Mouse (Mus musculus): ENCODE data around the gene Plcb1. TPM values are rescaled to one million over a fixed set of nuclear protein-coding genes. Genes with fewer than 3 reads are reported as not detected.
A peak's percentile ranks its signal among the peaks of the same experiment; 100 is the strongest.

Gene Plcb1
- polyA plus RNA-seq, 1 experiment from 2014 or later, result 72.8 TPM

- Histone ChIP-seq H3K4me1 (replicated peaks; ENCODE audit: control insufficient read depth, insufficient read depth, low read length) (no peaks in the 10 kb centered on the region), H3K4me2 (replicated peaks) (no peak overlapping the region), H3K27me3 (ENCODE audit: control insufficient read depth, insufficient read depth, low read length) (no peaks in the 10 kb centered on the region), H3K4me3 (replicated peaks; ENCODE audit: low read length) (no peak overlapping the region), H3K27ac (no peak overlapping the region), H3K9me3 (ENCODE audit: control insufficient read depth, low read length) (no peaks in the 10 kb centered on the region), H3K9ac (no peak overlapping the region), H3K36me3 (replicated peaks; ENCODE audit: control insufficient read depth, insufficient read depth) (no peaks in the 10 kb centered on the region)
- no peak for DNase-seq (ENCODE audit: low spot score)
- 0 out of 2 replicates have a peak, but pooled peaks have one; percentile 40 for ATAC-seq (ENCODE audit: low FRiP score)
- WGBS, result 76% methylated on average over 11 of the region's 11 CpGs
These were observed 418.6 kb downstream of the Plcb1 start for GRCm38 (mm10) chr2:135204141-135205120.

- H3K4me1 ChIP-seq (replicated peaks; ENCODE audit: control insufficient read depth, insufficient read depth, low read length), result no peaks in the 10 kb centered on the region
- H3K27me3 ChIP-seq (ENCODE audit: control insufficient read depth, insufficient read depth, low read length), result no peaks in the 10 kb centered on the region
- DNase-seq (ENCODE audit: low spot score), result no peak
- no peak overlapping the region for H3K4me2 ChIP-seq (replicated peaks)
- H3K27ac ChIP-seq, result no peak overlapping the region
- 95% methylated on average over 1 of the region's 1 CpGs for WGBS
- H3K9ac ChIP-seq, result no peak overlapping the region
- H3K9me3 ChIP-seq (ENCODE audit: control insufficient read depth, low read length), result no peaks in the 10 kb centered on the region
- no peak overlapping the region for H3K4me3 ChIP-seq (replicated peaks; ENCODE audit: low read length)
- no peak for ATAC-seq (ENCODE audit: low FRiP score)
- H3K36me3 ChIP-seq (replicated peaks; ENCODE audit: control insufficient read depth, insufficient read depth), result no peaks in the 10 kb centered on the region
These were observed 423.0 kb downstream of the Plcb1 start for GRCm38 (mm10) chr2:135208890-135209289.

- Histone ChIP-seq H3K27me3 (ENCODE audit: control insufficient read depth, insufficient read depth, low read length) (no peaks in the 10 kb centered on the region), H3K36me3 (replicated peaks; ENCODE audit: control insufficient read depth, insufficient read depth) (no peaks in the 10 kb centered on the region), H3K4me2 (replicated peaks) (no peak overlapping the region), H3K9ac (no peak overlapping the region), H3K4me1 (replicated peaks; ENCODE audit: control insufficient read depth, insufficient read depth, low read length) (no peaks in the 10 kb centered on the region), H3K4me3 (replicated peaks; ENCODE audit: low read length) (no peak overlapping the region), H3K9me3 (ENCODE audit: control insufficient read depth, low read length) (no peaks in the 10 kb centered on the region), H3K27ac (no peak overlapping the region)
- 68% methylated on average over 4 of the region's 4 CpGs for WGBS
- DNase-seq (ENCODE audit: low spot score), result no peak
- no peak for ATAC-seq (ENCODE audit: low FRiP score)
These were observed 429.0 kb downstream of the Plcb1 start for GRCm38 (mm10) chr2:135214746-135215448.

GRCm38 (mm10) chr2:135219406-135219805, 433.5 kb downstream of the Plcb1 start:
- no peak overlapping the region for H3K27ac ChIP-seq
- H3K27me3 ChIP-seq (ENCODE audit: control insufficient read depth, insufficient read depth, low read length), result no peaks in the 10 kb centered on the region
- no peaks in the 10 kb centered on the region for H3K9me3 ChIP-seq (ENCODE audit: control insufficient read depth, low read length)
- no peaks in the 10 kb centered on the region for H3K4me1 ChIP-seq (replicated peaks; ENCODE audit: control insufficient read depth, insufficient read depth, low read length)
- no peak overlapping the region for H3K4me2 ChIP-seq (replicated peaks)
- no peaks in the 10 kb centered on the region for H3K36me3 ChIP-seq (replicated peaks; ENCODE audit: control insufficient read depth, insufficient read depth)
- ATAC-seq (ENCODE audit: low FRiP score), result no peak
- H3K4me3 ChIP-seq (replicated peaks; ENCODE audit: low read length), result no peak overlapping the region
- no peak overlapping the region for H3K9ac ChIP-seq
- no peak for DNase-seq (ENCODE audit: low spot score)
- 76% methylated on average over 3 of the region's 3 CpGs for WGBS

GRCm38 (mm10) chr2:135225604-135226025, 439.7 kb downstream of the Plcb1 start:
- H3K36me3 ChIP-seq (replicated peaks; ENCODE audit: control insufficient read depth, insufficient read depth), result no peaks in the 10 kb centered on the region
- no peak overlapping the region for H3K4me3 ChIP-seq (replicated peaks; ENCODE audit: low read length)
- H3K27ac ChIP-seq, result no peak overlapping the region
- no peak overlapping the region for H3K9ac ChIP-seq
- no peak for ATAC-seq (ENCODE audit: low FRiP score)
- no peak for DNase-seq (ENCODE audit: low spot score)
- 61% methylated on average over 3 of the region's 3 CpGs for WGBS
- H3K9me3 ChIP-seq (ENCODE audit: control insufficient read depth, low read length), result no peaks in the 10 kb centered on the region
- no peaks in the 10 kb centered on the region for H3K27me3 ChIP-seq (ENCODE audit: control insufficient read depth, insufficient read depth, low read length)
- H3K4me1 ChIP-seq (replicated peaks; ENCODE audit: control insufficient read depth, insufficient read depth, low read length), result no peaks in the 10 kb centered on the region; the same call in 1 of the 2 replicates
- H3K4me2 ChIP-seq (replicated peaks), result no peak overlapping the region

GRCm38 (mm10) chr2:135230262-135230661, 444.4 kb downstream of the Plcb1 start:
- Histone ChIP-seq H3K9me3 (ENCODE audit: control insufficient read depth, low read length) (no peaks in the 10 kb centered on the region), H3K27ac (no peak overlapping the region; the same call in 1 of the 2 replicates), H3K36me3 (replicated peaks; ENCODE audit: control insufficient read depth, insufficient read depth) (no peaks in the 10 kb centered on the region), H3K4me2 (replicated peaks) (no peak overlapping the region), H3K4me3 (replicated peaks; ENCODE audit: low read length) (no peak overlapping the region), H3K4me1 (replicated peaks; ENCODE audit: control insufficient read depth, insufficient read depth, low read length) (no peaks in the 10 kb centered on the region; the same call in 1 of the 2 replicates), H3K9ac (no peak overlapping the region), H3K27me3 (ENCODE audit: control insufficient read depth, insufficient read depth, low read length) (no peaks in the 10 kb centered on the region)
- ATAC-seq (ENCODE audit: low FRiP score) (no peak), DNase-seq (ENCODE audit: low spot score) (no peak)
- WGBS, result 81% methylated on average over 3 of the region's 3 CpGs

GRCm38 (mm10) chr2:135242662-135243316, 456.9 kb downstream of the Plcb1 start:
- H3K4me1 ChIP-seq (replicated peaks; ENCODE audit: control insufficient read depth, insufficient read depth, low read length), result no peaks in the 10 kb centered on the region
- no peak for ATAC-seq (ENCODE audit: low FRiP score)
- no peaks in the 10 kb centered on the region for H3K27me3 ChIP-seq (ENCODE audit: control insufficient read depth, insufficient read depth, low read length)
- DNase-seq (ENCODE audit: low spot score), result no peak
- no peaks in the 10 kb centered on the region for H3K9me3 ChIP-seq (ENCODE audit: control insufficient read depth, low read length)
- H3K4me3 ChIP-seq (replicated peaks; ENCODE audit: low read length), result no peak overlapping the region
- no peak overlapping the region for H3K9ac ChIP-seq
- no peaks in the 10 kb centered on the region for H3K36me3 ChIP-seq (replicated peaks; ENCODE audit: control insufficient read depth, insufficient read depth)
- no peak overlapping the region for H3K27ac ChIP-seq
- WGBS, result 100% methylated on average over 1 of the region's 1 CpGs
- H3K4me2 ChIP-seq (replicated peaks), result no peak overlapping the region

GRCm38 (mm10) chr2:135243764-135244163, 457.9 kb downstream of the Plcb1 start:
- DNase-seq (ENCODE audit: low spot score) (no peak), ATAC-seq (ENCODE audit: low FRiP score) (no peak)
- no peak overlapping the region for H3K9ac ChIP-seq
- H3K4me2 ChIP-seq (replicated peaks), result no peak overlapping the region
- H3K27ac ChIP-seq, result no peak overlapping the region
- H3K27me3 ChIP-seq (ENCODE audit: control insufficient read depth, insufficient read depth, low read length), result no peaks in the 10 kb centered on the region
- no peaks in the 10 kb centered on the region for H3K9me3 ChIP-seq (ENCODE audit: control insufficient read depth, low read length)
- H3K4me3 ChIP-seq (replicated peaks; ENCODE audit: low read length), result no peak overlapping the region
- no peaks in the 10 kb centered on the region for H3K4me1 ChIP-seq (replicated peaks; ENCODE audit: control insufficient read depth, insufficient read depth, low read length)
- 74% methylated on average over 4 of the region's 4 CpGs for WGBS
- no peaks in the 10 kb centered on the region for H3K36me3 ChIP-seq (replicated peaks; ENCODE audit: control insufficient read depth, insufficient read depth)

- Histone ChIP-seq H3K4me3 (replicated peaks; ENCODE audit: low read length) (no peak overlapping the region), H3K9ac (no peak overlapping the region), H3K4me1 (replicated peaks; ENCODE audit: control insufficient read depth, insufficient read depth, low read length) (no peaks in the 10 kb centered on the region), H3K4me2 (replicated peaks) (no peak overlapping the region), H3K27me3 (ENCODE audit: control insufficient read depth, insufficient read depth, low read length) (no peaks in the 10 kb centered on the region), H3K36me3 (replicated peaks; ENCODE audit: control insufficient read depth, insufficient read depth) (no peaks in the 10 kb centered on the region), H3K27ac (no peak overlapping the region), H3K9me3 (ENCODE audit: control insufficient read depth, low read length) (no peaks in the 10 kb centered on the region)
- WGBS, result 92% methylated on average over 2 of the region's 2 CpGs
- ATAC-seq (ENCODE audit: low FRiP score) (no peak), DNase-seq (ENCODE audit: low spot score) (no peak)
These were observed 464.1 kb downstream of the Plcb1 start for GRCm38 (mm10) chr2:135249925-135250324.
